Mouse (Mus musculus): Measurements from ENCODE around the gene D730048I06Rik. TPM values are rescaled to one million over a fixed set of nuclear protein-coding genes. Genes with fewer than 3 reads are reported as not detected.
"Not testable (repeated sequence)": the region's sequence is repeated elsewhere in the genome, so short reads cannot be mapped to it uniquely, and the experiment has no call there.

Gene D730048I06Rik
- not detected in 3 replicates for total RNA-seq (2017)

GRCm38 (mm10) chr9:35790001-35790400 lies at the start of gene D730048I06Rik, which contains the start of gene Gm27235:
Gene D730048I06Rik (minus strand): TSS chr9:35790112.
Gene Gm27235 (minus strand): TSS chr9:35790101.
- no peak for ATAC-seq (replicated peaks; ENCODE audit: insufficient number of reproducible peaks, low FRiP score, low TSS enrichment, poor library complexity, severe bottlenecking)

DNA sequence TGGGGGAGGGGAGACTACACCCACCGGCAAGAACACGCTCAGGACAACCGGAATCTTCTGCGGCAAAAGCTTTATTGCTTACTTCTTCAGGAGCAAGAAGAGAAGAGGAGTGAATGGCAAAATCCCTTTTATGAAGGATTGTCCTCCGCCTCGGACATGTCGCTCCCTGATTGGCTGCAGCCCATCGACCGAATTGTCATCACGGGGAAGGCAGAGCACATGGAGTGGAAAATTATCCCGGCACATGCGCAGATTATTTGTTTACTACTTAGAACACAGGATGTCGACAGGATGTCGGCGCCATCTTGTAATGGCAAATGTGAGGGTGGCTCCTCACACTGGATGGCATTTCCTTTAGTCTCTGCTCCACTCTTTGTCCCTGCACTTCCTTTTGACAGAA lies 28.0 kb upstream of the D730048I06Rik start:
- ATAC-seq (replicated peaks; ENCODE audit: insufficient number of reproducible peaks, low FRiP score, low TSS enrichment, poor library complexity, severe bottlenecking): not testable (repeated sequence)

GRCm38 (mm10) chr9:35798146-35798545 lies 8.2 kb upstream of the D730048I06Rik start:
- no peak for ATAC-seq (replicated peaks; ENCODE audit: insufficient number of reproducible peaks, low FRiP score, low TSS enrichment, poor library complexity, severe bottlenecking)

- ATAC-seq (replicated peaks; ENCODE audit: insufficient number of reproducible peaks, low FRiP score, low TSS enrichment, poor library complexity, severe bottlenecking): no peak
Measured at GRCm38 (mm10) chr9:35778009-35778408, 11.9 kb downstream of the D730048I06Rik start, which contains the start of gene Gm17727. Gene Gm17727 (minus strand): TSS chr9:35778109.

- no peak for ATAC-seq (replicated peaks; ENCODE audit: insufficient number of reproducible peaks, low FRiP score, low TSS enrichment, poor library complexity, severe bottlenecking)
Measured at GRCm38 (mm10) chr9:35756843-35757242, 33.1 kb downstream of the D730048I06Rik start.

- no peak for ATAC-seq (replicated peaks; ENCODE audit: insufficient number of reproducible peaks, low FRiP score, low TSS enrichment, poor library complexity, severe bottlenecking)
Measured at GRCm38 (mm10) chr9:35740749-35741148, 49.2 kb downstream of the D730048I06Rik start, which contains the start of gene Gm17677. Gene Gm17677 (plus strand): TSS chr9:35741049.

Other genes starting within 250 kb of the D730048I06Rik start
- 0.10 to 0.64 TPM (median 0.57 TPM) in 3 replicates for gene Ddx25, start 231.6 kb downstream of the D730048I06Rik start, total RNA-seq (2017)
- 17.2 to 30.8 TPM (median 30.7 TPM) in 3 replicates for gene Pus3, start 231.5 kb downstream of the D730048I06Rik start, total RNA-seq (2017)
- gene Pate2, start 219.8 kb downstream of the D730048I06Rik start, total RNA-seq (2017): not detected in 3 replicates
- gene Hyls1, start 219.7 kb downstream of the D730048I06Rik start, total RNA-seq (2017): 8.4 to 10.2 TPM (median 9.8 TPM) in 3 replicates
- gene Pate4, start 178.2 kb downstream of the D730048I06Rik start, total RNA-seq (2017): not detected in 3 replicates
- gene Pate3, start 141.9 kb downstream of the D730048I06Rik start, total RNA-seq (2017): not detected in 3 replicates
- gene Pate1, start 102.7 kb downstream of the D730048I06Rik start, total RNA-seq (2017): not detected in 3 replicates
- gene Gm17677, start 49.1 kb downstream of the D730048I06Rik start, total RNA-seq (2017): not detected in 3 replicates
- not detected in 3 replicates for gene Gm17727, start 12.0 kb downstream of the D730048I06Rik start, total RNA-seq (2017)
- not detected in 3 replicates for gene Gm27235, start within 50 bp of the D730048I06Rik start, total RNA-seq (2017)
- not detected in 3 replicates for gene 9230110F15Rik, start 54.0 kb upstream of the D730048I06Rik start, total RNA-seq (2017)
- gene 9230113P08Rik, start 118.3 kb upstream of the D730048I06Rik start, total RNA-seq (2017): not detected in 3 replicates